Mouse (Mus musculus): ENCODE measurements at regions not wholly inside any gene's neighbourhood (a gene's known extent, or its start where the extent isn't known, plus 50 kb on each side); places are given as distances from the start of the nearest gene placed in this dataset.

DNA sequence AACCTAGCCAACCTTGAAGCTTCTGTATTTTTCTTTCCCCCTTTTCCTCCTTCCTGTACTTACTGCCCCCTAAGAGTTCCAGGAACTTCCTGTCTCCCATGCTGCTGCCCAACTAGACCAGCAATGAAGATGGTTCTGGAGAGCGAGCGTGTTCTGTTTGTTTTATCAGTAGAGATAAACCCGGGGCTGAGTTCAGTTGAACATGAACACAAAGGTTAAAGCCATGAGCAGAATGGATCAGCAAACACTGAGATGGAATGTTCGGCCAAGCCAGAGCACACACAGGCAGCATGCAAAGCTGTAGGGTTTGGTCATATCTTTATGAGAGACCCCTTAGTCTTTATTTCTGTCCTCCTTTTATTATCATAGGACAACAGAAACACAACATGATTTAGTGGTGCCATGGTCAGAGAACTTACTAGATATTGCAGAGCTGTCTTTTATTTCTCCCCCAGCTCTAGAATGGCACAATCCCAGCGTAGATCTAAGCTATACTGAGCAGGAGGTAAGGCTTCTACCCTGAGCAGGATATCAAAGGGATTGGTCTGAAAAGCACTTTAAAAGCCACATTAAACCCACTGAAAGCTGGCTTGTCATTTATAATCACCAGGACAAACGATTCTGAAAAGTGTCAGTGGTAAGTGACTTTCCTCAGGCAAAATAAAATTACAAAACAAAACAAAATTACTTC is 105.9 kb upstream of the Peli1 start:
- in situ Hi-C loops (cut with MseI, MboI) = no loop called here

DNA sequence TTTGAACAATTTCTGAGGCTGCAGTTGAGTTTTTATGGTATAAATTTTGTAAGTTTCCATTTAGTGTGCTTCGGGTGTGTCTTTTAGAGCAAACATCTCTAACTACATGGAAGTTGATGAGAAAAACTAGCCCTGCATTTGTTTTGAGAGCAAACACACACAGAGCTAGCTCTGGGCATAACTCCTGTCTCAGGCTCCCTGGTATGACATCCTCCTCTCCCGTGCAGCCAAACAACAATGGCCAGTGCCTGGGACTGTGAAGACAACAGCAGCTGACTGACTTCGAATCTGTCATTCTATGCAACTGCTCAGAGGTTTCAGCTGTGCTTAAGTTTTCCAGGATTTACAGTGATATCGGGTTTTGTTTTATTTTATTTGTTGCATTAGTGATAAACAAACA is 105.3 kb upstream of the Peli1 start:
- in situ Hi-C loops (cut with MseI, MboI) = no loop called here

DNA sequence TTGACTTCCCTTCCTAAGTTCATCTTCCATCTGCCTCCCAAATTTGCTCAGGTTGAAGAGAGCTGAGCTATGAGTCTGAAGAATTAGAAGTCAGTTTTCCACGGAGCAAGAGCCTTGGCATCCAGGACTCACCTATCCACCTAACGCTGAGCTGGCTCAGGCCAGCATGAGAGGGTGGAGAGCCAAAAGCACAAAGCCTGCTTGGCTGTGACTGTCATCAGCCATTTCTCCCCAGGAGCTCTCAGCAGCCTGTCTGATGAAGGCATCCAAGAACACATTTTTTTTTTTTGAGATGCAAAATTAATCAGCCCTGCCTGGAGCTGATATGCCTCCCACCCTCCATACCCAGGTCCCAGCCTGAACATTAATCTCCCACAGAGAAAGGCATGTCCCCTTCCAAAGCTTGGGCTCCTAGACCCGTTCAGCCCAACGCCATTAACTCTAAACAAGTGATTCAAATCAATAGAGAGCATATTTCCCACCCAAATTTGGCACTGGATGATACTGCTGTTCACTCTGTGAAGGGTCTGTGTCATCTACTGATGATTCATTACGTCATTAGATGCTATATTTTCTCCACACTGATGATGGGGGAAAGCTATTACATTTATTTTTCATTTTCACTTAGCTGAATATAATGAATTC is 103.8 kb upstream of the Peli1 start:
- in situ Hi-C loops (cut with MseI, MboI) = no loop called here

DNA sequence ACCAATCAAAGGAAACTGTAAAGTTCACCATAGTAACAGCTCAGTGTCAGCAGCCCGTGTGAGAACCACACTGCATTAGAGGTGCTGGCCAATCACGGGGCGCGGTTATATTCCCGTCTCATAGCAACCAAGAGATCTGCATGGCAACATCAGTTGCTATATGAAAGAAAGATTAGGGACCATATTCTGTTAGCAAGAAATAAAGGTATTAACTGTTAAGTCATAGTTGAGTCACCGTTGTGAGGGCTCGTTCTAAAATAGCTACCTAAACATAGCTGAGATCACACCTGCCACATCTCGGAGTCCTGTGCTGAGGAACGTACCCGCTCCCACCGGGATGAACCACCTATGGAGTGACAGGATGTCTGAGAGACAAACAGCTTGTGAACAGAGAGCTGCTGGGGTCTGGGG is 103.2 kb upstream of the Peli1 start:
- in situ Hi-C loops (cut with MseI, MboI) = no loop called here

DNA sequence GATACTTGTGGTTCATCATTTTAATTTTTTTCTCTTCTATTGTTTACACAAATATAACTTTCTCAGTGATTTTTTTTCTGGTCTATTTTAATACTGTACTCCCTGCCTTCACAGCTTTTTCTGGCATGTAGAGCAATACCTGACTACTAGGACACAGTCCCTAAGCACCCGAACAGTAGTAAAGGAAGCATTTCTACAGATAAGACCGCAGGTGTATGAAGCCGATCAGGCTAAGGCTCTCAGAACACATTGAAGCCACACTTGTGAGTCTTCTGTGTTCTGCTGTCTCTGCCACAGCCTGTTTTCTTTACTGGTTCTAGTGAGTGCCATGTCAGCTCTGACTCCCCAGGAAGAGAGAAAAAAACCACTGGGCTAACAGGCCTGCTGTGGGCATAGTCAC is 102.2 kb upstream of the Peli1 start:
- in situ Hi-C loops (cut with MseI, MboI) = no loop called here

DNA sequence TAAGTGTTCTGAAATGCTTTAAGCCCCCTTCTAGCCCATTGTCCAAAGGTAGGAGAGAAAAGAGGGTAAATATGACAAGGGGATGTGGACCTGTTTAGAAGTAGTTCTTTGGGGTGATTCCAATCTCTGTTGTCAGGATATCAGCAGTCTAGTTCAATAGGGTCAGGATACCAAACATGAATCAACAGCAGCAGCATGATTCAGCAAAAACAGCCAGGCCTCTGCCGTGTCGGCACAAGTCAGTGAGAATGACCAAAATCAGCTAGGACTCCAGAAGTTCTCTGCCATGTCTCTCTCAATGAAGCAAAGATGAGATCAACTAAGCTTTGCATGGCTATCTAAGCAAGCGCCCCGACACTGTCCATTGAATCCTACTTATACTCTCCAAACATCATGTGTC is 97.5 kb upstream of the Peli1 start:
- in situ Hi-C loops (cut with MseI, MboI) = no loop called here

DNA sequence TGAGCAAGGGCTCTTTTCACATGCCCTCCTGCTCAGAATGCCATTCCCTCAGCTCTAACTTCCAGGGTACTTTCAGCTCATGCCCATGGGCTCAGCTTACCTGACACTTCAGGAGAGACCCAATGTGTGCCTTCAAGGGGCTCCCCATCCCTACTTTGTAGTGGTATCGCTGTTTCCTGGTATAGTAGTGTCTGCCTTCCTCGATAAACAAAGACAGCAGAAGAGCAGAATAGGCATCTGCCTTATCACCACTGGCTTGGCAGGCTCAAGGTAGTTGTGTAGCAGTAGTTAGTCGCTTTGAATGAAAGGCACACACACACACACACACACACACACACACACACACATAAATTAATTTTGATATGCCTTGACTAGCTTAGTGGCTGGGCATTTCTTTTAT is 89.7 kb upstream of the Peli1 start:
- in situ Hi-C loops (cut with MseI, MboI) = no loop called here

DNA sequence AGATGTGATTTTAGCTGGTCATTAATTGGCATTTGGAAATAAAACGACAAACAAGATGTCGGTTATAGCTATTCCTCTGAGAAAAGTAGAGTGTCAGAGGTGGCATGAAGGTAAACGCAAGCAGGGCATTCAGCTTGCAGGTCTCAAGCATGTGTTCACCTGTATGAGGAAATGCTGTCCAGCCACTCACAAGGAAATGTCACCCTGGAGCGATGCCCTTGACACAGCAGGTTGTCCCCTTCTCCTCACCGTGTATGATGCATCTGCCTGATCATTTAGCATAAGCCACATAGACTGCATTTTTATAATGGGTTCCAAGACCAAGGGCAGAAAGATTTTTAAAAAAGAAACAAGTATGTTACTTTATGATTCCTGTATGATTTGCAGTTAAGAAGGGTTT is 83.9 kb upstream of the Peli1 start:
- in situ Hi-C loops (cut with MseI, MboI) = no loop called here

DNA sequence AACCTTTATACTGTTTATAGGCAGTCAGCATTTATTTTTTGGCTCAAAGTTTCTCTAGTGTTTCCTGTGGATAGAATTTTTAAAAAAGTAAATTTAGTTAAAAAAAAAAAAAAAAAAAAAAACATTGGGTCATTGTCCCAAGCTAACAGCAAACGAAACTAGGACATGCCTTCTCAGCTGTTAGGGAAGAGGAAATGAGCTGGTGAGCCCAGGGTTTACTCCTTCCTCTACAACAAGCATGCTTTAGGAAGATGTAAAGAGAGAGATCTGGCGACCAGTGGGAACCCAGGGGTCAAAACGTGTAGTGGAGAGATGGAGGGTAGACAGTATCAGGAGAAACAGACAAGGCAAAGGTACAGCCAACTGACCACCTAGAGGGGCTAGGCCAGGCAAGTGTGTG is 81.6 kb upstream of the Peli1 start:
- in situ Hi-C loops (cut with MseI, MboI) = no loop called here

DNA sequence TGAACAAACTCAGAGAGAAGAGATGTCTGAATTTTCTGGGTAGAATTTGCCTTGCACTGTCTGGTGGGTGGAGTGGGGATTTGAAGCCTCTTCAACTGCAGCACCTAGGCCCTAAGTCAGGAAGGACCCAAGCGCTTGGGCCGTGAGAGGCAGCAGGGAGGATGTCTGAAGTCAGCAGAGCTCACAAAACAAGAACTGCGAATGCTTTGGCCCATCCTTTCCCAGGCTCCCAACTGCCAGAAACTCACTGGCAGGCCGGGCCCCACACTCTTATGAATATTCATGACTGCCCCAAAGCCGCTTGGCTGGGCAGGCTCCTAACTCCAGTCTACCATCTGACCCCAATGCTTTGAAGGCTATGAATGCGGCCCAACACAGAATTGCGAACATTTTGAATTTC is 80.2 kb upstream of the Peli1 start:
- in situ Hi-C loops (cut with MseI, MboI) = no loop called here

DNA sequence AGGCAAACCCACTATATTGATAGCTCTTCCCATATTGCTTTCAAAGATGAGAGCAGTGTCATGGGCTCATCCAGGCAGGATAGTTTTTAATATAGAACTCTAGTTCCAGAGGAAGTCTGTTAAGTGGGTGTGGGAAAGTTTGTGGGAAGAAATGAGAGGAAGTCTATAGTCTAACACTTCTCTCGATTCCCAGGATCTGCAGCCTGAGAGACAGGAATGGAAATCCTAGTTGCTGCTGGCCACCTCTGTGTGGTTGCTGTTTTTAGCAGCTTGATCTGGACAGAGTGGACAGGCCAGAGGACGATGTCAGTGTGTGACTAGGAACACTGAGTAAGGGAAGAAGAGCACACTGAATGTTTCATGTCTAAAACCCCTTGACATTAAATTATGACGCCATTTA is 76.8 kb upstream of the Peli1 start:
- in situ Hi-C loops (cut with MseI, MboI) = no loop called here

DNA sequence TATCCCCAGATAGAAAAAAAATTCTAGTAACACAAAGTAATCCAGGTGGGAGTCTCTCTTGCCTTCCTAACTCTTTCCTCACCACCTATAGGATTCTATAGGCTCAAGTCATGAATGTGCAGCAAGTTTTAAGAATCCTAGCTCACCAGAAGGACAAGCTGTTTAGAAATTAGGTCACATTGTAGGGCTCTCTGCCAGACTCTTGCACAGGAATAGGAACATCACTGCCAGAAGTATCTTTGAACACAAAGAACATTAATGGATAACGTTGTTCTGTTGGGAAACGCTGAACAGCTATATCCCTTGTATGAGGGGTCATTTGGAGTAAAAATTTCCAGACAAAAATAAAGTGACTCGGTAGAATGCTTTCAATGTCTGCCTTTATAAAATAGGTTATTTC is 75.6 kb upstream of the Peli1 start:
- in situ Hi-C loops (cut with MseI, MboI) = no loop called here

DNA sequence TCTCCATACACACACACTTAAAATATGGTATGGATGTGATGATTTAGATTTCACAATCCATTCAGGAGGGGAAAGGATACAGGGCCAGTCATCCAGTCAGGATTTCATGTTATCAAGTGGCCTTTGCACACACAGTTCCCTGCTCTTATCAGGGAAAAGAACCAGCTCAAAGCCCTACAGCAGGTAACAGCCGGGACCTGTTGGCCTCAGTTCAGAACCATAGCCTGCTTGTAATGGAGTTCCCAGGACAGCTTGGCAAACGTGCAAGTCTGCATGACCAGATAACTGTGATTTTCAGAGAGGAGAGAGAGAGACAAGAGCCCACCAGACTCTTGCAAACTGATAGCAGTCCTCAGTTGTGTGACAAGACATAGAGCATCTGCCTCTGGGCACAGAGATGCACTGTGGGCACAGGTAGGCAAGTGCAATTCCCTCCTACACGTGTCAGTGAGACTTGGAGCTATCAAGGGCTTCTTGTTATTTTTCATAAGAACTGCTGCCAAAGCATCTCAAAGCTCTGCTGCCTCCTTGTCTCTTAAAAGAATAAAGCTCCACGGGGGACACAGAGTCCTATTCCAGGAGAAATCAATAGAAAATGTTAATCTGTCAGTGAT is 74.9 kb upstream of the Peli1 start:
- in situ Hi-C loops (cut with MseI, MboI) = no loop called here

DNA sequence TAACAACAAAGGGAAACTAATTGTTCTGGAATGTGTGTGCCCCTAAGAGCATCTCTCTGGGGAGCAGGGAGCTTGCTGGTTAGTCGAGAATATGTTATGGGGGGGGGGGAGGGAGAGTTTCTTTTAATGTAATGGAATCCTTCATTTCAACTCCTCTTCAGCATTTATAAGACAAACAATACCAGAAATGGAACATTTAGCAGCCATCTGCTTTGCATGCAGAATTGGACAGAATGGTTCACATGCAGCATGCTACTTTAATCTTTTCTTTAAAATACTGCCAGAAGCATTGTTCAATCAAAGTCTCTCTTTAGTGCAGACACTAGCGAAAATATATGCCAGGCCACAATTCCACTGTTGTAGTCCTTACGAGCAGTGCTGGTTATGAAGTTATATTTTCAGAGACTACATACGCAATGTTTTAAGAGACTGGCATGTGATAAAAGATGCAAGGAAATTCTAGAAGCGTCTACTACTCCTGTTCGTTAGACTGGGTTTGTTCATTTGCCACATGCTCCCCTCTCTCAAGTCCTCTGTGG is 74.2 kb upstream of the Peli1 start:
- in situ Hi-C loops (cut with MseI, MboI) = no loop called here

DNA sequence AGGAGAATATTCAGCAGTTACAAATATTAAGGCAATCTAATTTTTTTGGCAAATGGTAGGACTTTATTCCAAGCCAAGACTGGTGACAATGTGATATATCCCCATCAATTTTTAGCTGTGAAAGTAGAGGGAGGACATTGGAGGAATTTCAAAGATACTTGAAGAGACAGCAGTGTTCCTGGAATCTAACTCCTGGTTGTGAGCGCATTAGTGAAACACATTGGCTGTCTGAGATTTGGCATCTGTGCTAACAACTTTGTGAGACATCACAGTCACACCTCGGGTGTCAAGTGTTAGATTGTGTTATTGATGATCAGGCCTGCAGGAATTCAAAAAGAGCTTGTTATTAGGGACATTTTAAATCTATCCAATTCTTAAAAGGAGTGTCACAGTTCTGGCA is 71.3 kb upstream of the Peli1 start:
- in situ Hi-C loops (cut with MseI, MboI) = no loop called here

DNA sequence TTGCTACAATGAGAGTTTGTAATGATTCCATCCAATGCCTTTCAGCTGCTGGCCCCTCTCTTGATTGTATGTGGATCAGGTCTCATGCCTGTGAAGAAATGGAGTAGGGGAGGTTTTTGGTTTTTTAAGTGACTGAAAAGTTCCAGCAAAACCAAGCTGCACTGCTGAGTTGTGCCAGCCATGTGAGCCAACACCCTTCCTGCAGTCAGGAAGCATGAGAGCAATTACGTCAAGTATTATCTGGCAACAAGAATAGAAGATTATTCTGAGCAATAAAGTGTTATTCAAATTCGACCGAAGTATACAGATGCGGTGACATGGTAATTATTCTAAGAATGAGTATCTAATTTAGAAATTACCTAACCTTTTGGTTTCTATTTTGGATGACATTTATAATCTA is 67.0 kb upstream of the Peli1 start:
- in situ Hi-C loops (cut with MseI, MboI) = no loop called here

DNA sequence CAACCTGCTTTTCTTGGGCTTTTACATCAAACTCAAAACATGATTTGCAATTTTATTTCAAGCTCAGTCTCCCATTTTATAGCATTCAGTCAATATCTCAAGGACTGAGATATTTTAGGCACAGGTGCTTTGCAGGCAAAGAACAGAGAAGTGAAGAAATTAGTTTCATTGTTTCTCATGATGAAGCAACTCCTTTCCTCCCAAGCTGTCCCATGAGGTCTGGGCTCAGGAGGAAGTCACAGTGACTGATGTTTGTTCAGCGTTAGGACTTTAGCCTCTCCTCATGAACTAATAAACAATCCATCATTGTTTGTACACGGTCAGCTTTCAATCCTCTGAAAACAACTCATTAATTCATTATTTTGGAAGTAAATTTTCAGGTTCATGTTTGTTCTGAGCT is 66.6 kb upstream of the Peli1 start:
- in situ Hi-C loops (cut with MseI, MboI) = no loop called here

DNA sequence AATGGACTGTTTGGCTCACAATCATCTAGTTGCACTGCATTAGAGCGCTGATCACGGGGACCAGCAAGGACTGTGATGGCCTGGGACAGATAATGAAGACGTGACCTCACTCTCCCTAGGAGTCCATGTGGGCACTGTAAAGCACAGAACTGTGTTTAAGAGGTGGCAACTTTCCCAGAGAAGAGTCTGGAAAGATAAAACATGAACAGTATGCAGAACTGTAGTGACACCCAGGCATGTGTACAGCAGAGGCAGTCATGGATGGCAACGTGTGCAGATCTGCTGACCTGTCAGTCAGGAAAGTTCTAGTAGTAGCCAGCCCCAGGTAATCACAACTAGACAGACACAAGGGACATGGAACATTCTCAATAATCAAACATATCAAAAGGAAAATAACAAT is 63.8 kb upstream of the Peli1 start:
- in situ Hi-C loops (cut with MseI, MboI) = no loop called here

DNA sequence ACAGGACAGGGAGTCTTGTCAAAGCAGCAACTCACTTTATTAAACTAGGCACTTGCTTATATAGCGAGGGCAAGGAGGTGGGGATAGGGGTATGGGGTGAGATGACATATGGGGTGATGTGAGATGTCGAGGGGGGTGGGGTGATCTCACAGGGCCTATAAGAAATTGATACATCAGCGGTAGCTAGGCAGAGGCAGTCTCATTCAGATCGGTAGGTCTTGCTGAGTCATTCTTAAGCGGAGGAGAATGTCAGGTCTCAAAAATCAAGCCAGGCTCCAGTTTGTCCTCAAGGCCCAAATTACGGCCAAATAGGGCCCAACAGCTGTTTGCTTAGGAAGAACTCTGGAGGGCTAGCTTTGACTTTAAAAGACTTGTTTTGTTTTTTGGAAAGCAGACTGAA is 60.7 kb upstream of the Peli1 start:
- in situ Hi-C loops (cut with MseI, MboI) = no loop called here

DNA sequence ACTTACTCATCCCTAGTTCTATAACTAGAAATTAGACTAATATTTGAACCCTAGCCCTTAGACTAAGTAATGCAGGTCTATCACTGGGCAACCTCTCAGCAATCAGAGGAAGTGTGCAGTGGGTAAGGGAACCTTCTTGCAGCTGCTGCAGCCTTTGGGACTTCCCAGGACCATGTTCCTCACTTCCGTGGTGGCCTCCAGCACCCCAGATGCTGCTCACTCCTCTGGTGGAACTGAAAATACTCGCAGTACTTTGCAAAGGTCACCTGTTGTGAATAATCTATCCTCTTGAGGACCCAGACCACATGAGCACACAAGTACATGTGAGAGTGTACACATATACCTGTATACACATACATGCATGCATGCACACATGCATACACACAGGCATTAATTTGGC is 59.3 kb upstream of the Peli1 start:
- in situ Hi-C loops (cut with MseI, MboI) = no loop called here

DNA sequence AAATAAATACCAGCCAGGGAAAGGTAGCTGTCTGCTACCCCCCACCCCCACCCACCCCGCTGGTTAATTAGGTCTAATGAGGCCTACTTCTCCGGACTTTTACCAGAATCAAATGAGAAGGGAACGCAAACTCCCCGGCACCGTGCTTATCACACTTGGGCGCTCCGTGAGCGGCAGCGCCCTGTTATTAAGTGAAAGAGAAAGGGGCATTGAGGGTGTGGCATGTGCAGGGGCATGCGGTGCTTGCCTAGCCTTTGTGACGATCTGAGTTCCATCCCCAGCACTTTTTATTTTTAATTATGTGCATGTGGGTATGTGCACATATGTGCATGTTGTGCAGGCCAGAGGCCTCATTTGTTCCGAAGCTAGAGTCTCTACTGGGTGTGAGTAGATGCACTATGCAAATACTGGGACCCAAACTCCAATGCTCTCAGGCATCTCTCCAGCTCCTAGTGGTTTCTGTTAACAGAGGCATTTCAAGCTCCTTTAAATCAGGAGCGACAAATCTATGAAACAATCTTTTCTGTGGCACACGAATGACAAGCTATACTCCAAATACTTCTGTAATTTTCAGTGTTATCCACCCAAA is 57.8 kb upstream of the Peli1 start:
- in situ Hi-C loops (cut with MseI, MboI) = no loop called here

DNA sequence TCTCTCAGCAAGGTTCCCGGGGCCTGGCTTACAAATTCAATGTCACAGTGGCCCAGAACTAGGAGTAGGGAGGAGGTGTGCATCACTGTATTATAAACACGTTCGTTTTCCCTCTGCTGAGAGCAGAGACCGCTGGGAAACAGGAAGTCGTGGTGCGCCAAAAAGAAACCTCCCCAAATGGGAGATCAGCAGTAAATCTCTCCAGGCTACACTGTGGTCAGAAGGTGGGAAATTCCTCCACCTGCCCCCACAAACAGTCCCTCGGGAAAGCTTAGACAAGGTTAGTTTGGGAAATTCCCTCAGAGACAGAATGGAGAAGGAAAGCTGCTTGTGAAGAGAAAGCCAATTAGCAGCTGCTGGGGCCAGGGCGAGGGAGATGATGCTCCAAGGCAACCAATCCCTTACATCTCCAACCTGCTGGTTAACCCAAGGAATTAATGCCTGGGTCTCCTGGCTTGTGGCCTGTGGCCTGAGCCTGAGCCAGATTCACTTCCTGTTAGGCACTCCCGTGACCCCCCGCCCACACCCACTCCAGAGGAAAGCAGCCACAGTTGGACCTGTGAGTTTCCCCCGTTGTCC is 57.2 kb upstream of the Peli1 start:
- in situ Hi-C loops (cut with MseI, MboI) = no loop called here

All from mouse trophoblast stem cell (cell line).